Comparison of ENCODE assay signal across 12 mouse cellular contexts in genomic region chr1:123414163-123414562, GRCm38 (mm10).
DNase-seq lines count a peak whose midpoint lies in the region; ATAC-seq and TF ChIP-seq lines count a peak whose summit lies in the region.
"Had no signal": no experiment of that assay in that cellular context is flagged by ENCODE, and none has a peak within 500 bp of the region (broad histone marks: within the 10 kb centered on the region; RNA-seq: fewer than 3 reads in every experiment).

No protein-coding gene starts in this region.

- H3K4me2 ChIP-seq in forebrain, postnatal 0 days (ENCODE audit: low read depth): no peak overlapping the region
- H3K4me2 ChIP-seq in forebrain, embryonic 16.5 days (ENCODE audit: low read length): no peak overlapping the region
- H3K4me2 ChIP-seq: limb, embryonic 15.5 days had no signal

- no peaks in the 10 kb centered on the region for H3K9me3 ChIP-seq in forebrain, postnatal 0 days (ENCODE audit: low read length)
- no peaks in the 10 kb centered on the region for H3K9me3 ChIP-seq in forebrain, embryonic 16.5 days (ENCODE audit: control insufficient read depth, low read length)
- H3K9me3 ChIP-seq: limb, embryonic 15.5 days; midbrain, embryonic 10.5 days had no signal

- no peaks in the 10 kb centered on the region for H3K36me3 ChIP-seq in forebrain, postnatal 0 days (ENCODE audit: insufficient read depth)
- H3K36me3 ChIP-seq in forebrain, embryonic 16.5 days (ENCODE audit: control insufficient read depth, insufficient read depth): no peaks in the 10 kb centered on the region
- H3K36me3 ChIP-seq: limb, embryonic 15.5 days; midbrain, embryonic 10.5 days had no signal

- no peak for DNase-seq in forebrain, postnatal 0 days
- DNase-seq in left cerebral cortex, adult 2 months (ENCODE audit: extremely low spot score in 1 of 2, low spot score in 2 of 2): no peak
- DNase-seq in left cerebral cortex, postnatal 36 days (ENCODE audit: low spot score in 2 of 2): no peak
- DNase-seq in urinary bladder, postnatal 14 days (ENCODE audit: low spot score): peak; percentile 3
- no peak for DNase-seq in urinary bladder, postnatal 25 days (ENCODE audit: low spot score)
- no peak for DNase-seq in ovary, postnatal 10 days (ENCODE audit: low spot score)
- DNase-seq: heart, adult 2 months; heart, postnatal 4 days had no signal

- no peak overlapping the region for H3K27ac ChIP-seq in forebrain, postnatal 0 days (ENCODE audit: low read depth, low read length)
- H3K27ac ChIP-seq in forebrain, embryonic 16.5 days (ENCODE audit: low read length): no peak overlapping the region
- H3K27ac ChIP-seq in left cerebral cortex, adult 2 months: no peak overlapping the region
- H3K27ac ChIP-seq: heart, adult 2 months; limb, embryonic 15.5 days; midbrain, embryonic 10.5 days had no signal

- peak; percentile 41 for TF ChIP-seq CTCF in forebrain, postnatal 0 days (IDR thresholded peaks at IDR 0.05; ENCODE audit: low read depth)
- peak; percentile 37 for TF ChIP-seq CTCF in left cerebral cortex, adult 2 months (IDR thresholded peaks at IDR 0.05)

- WGBS in forebrain, postnatal 0 days: 69% methylated on average over 1 of the region's 1 CpGs
- 58% methylated on average over 1 of the region's 1 CpGs for WGBS in forebrain, embryonic 16.5 days

- H3K4me3 ChIP-seq in forebrain, postnatal 0 days (ENCODE audit: low read depth, low read length): no peak overlapping the region
- H3K4me3 ChIP-seq in forebrain, embryonic 16.5 days (replicated peaks; ENCODE audit: low read length): no peak overlapping the region
- H3K4me3 ChIP-seq in left cerebral cortex, adult 2 months: no peak overlapping the region
- H3K4me3 ChIP-seq: heart, adult 2 months; limb, embryonic 15.5 days; midbrain, embryonic 10.5 days had no signal

- ATAC-seq in forebrain, postnatal 0 days: no peak
- ATAC-seq in forebrain, embryonic 16.5 days: no peak
- ATAC-seq: lung, postnatal 0 days had no signal

- H3K27me3 ChIP-seq in forebrain, postnatal 0 days (ENCODE audit: insufficient read depth, low read length): no peaks in the 10 kb centered on the region
- no peaks in the 10 kb centered on the region for H3K27me3 ChIP-seq in forebrain, embryonic 16.5 days (replicated peaks; ENCODE audit: control insufficient read depth, insufficient read depth, low read length)
- H3K27me3 ChIP-seq: limb, embryonic 15.5 days had no signal

- no peak overlapping the region for H3K9ac ChIP-seq in forebrain, postnatal 0 days
- no peak overlapping the region for H3K9ac ChIP-seq in forebrain, embryonic 16.5 days (replicated peaks; ENCODE audit: low read depth, low read length)
- H3K9ac ChIP-seq: limb, embryonic 15.5 days had no signal

- H3K4me1 ChIP-seq in forebrain, postnatal 0 days (ENCODE audit: insufficient read depth): no peaks in the 10 kb centered on the region
- H3K4me1 ChIP-seq in forebrain, embryonic 16.5 days (replicated peaks; ENCODE audit: control insufficient read depth, insufficient read depth, low read length): no peaks in the 10 kb centered on the region
- H3K4me1 ChIP-seq: limb, embryonic 15.5 days; midbrain, embryonic 10.5 days had no signal

- intact Hi-C loops in left cerebral cortex, adult 2 months (cut with DNase I): no loop called here
- intact Hi-C loops in left cerebral cortex, postnatal 36 days (cut with DNase I): no loop called here
